Mouse (Mus musculus): ENCODE results near the gene P2ry1. TPM values are rescaled to one million over a fixed set of nuclear protein-coding genes. Genes with fewer than 3 reads are reported as not detected.

P2ry1 gene
- polyA plus RNA-seq, 1 experiment from 2014 or later = 13.5 TPM

GRCm38 (mm10) chr3:61039916-61040315 lies 37.3 kb downstream of the P2ry1 start:
- WGBS = 78% methylated on average over 5 of the region's 5 CpGs
- H3K36me3 ChIP-seq (ENCODE audit: control insufficient read depth, insufficient read depth, low read length) = no peaks in the 10 kb centered on the region
- DNase-seq (ENCODE audit: low spot score) = no peak

DNA sequence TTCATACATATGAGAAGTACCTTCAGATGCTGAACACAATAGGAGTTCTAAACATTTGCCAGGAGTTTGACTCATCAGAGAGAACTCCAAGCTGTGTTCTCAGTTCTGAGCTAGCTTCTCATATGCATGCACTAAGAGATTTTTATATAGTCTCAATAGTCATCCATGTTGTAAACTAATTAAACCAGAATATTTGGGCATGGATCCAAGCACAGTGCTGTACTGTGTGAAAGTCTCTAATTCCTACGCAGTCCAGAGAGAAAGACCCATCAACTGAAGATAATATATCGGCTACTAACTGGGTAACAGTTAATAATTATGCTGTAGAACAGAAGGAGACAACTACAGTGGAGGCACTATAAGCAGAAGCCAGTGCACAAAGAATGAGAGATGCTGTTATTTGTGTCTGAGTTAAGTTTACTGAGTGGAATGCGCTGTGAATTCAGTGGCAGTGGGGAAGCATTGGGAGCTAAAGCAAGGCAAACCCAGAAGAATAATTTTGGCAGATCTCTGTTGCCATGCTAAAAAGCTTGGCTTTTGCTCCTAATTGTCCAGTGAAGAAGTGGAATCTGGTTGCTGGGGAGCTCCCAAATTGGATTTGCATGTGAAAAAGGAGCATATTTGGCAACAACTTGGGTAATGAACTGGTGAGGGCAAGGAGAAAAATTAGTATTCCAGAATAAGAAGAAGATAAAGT lies 47.5 kb downstream of the P2ry1 start:
- no peak for ATAC-seq (replicated peaks; ENCODE audit: low FRiP score)
- H3K36me3 ChIP-seq (ENCODE audit: control insufficient read depth, insufficient read depth, low read length) = no peaks in the 10 kb centered on the region

More at GRCm38 (mm10) chr3:61039916-61040315, 37.3 kb downstream of the P2ry1 start:
- Histone ChIP-seq H3K4me2 (no peak overlapping the region), H3K9ac (ENCODE audit: low read depth, low read length) (no peak overlapping the region), H3K27me3 (replicated peaks; ENCODE audit: control insufficient read depth, insufficient read depth, low read length) (no peaks in the 10 kb centered on the region), H3K27ac (ENCODE audit: low read depth, low read length) (no peak overlapping the region), H3K4me1 (replicated peaks; ENCODE audit: control insufficient read depth, insufficient read depth, low read length) (no peaks in the 10 kb centered on the region), H3K4me3 (ENCODE audit: low read depth, low read length) (no peak overlapping the region), H3K9me3 (ENCODE audit: control insufficient read depth, low read length) (no peaks in the 10 kb centered on the region)
- no peak for ATAC-seq (replicated peaks; ENCODE audit: low FRiP score)

More for the DNA sequence above, 47.5 kb downstream of the P2ry1 start:
- H3K4me2 ChIP-seq = no peak overlapping the region
- H3K27ac ChIP-seq (ENCODE audit: low read depth, low read length) = no peak overlapping the region
- whole genome bisulfite sequencing = 82% methylated on average over 3 of the region's 3 CpGs
- H3K4me3 ChIP-seq (ENCODE audit: low read depth, low read length) = no peak overlapping the region
- no peaks in the 10 kb centered on the region for H3K4me1 ChIP-seq (replicated peaks; ENCODE audit: control insufficient read depth, insufficient read depth, low read length)
- H3K9me3 ChIP-seq (ENCODE audit: control insufficient read depth, low read length) = no peaks in the 10 kb centered on the region
- H3K27me3 ChIP-seq (replicated peaks; ENCODE audit: control insufficient read depth, insufficient read depth, low read length) = no peaks in the 10 kb centered on the region
- DNase-seq (ENCODE audit: low spot score) = no peak
- no peak overlapping the region for H3K9ac ChIP-seq (ENCODE audit: low read depth, low read length)
